Mouse (Mus musculus) T-helper 17 cell (primary cell): ENCODE results near the gene Pdha2.

Experiments used
- in situ Hi-C, 2 experiments: fragments of 300-600 bp; cut with MboI, MseI; formaldehyde crosslinking; loops; 1 replicate in 1 of 2; 2 replicates in 1 of 2; pipeline ENCODE4 v1.15.1; 2025; ENCODE audit warnings: high pct_unique_total_duplicates in 2 of 2

Gene Pdha2

DNA sequence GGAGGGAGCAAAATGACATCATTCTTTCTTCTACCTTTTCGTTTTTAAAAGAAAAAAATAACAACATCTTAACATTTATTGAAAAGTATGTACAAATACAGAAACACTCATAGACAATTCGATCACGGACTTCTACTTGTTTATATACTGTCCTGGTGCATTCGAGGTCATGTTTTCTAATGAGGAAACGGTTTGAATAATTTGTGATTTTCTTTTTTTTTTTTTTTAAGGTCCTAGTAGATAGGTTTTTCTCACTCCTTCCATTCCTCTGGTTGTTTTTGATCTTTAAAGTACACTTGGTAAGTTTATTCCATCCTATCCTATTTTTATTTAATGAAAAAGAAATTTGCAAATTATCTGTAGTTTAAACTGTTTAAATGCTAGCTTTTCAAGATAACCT is at the start of gene Pdha2:
Gene Pdha2, minus strand, starts transcription at position 101 of the 400 bp plus-strand sequence.
- in situ Hi-C loops: no loop called here

DNA sequence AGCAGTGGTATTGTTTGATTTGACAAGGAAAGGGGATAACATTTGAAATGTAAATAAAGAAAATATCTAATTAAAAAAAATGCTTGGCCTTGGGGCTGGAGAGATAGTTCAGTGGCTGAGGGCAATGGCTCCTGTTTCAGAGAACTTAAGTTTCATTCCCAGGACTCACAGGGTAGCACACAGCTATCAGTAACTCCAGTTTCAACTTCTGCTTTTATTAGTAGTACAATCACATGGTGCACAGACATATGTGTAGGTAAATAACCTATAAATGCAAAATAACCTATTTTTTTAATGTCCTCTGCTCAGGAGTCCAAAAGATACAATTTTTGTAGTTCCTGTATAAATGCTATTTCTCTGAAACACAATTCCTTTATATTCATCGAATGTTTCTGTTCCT is 48.4 kb upstream of the Pdha2 start:
- in situ Hi-C loops: no loop called here

DNA sequence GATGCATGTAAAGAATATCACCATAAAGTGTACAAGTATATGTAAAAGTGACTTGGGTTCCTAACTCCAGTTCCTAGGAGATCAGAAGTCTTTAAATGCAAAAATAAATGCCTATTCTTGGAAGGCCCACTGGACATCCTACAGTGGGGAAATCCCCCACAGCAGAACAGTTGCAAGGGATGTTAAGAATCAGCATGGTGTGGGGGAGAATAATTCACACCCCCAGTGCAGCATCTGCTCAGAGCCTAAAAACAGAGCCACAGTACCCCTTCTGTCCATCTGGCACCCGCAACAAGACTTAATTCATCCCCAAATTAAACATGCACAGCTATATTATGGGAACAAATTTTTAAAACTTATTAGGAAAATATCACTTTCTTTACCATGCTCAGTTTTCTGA is 39.3 kb upstream of the Pdha2 start:
- in situ Hi-C loops: no loop called here

DNA sequence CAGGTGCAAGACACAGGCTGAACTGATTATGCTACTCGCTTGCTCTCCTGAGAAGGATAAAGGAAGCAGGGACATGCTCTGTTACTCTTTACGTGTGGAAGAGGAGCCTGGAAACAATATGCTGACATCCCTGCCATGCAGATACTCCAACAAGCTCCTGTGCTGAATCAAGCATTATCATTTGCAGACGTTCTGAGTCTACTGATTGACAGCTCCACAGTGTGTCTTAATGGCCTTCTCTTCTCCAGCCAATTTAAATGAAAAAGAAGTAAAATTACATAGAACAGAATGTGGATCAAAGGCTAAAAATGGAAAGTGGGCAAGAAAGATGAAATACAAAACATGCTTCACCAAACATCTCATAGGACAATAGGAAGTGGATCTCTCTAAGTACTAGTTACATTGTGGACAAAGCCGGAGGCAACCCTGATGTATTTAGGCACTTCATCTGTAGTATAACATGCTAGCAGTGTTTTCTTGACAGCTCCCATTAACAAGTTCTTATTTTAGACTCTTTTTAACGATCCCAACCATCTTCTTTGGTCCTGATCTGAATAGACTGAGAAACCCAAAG is 32.7 kb upstream of the Pdha2 start:
- in situ Hi-C loops: loop anchor here in 1 of 2 experiments (5.0 kb wide), 1 partner anchor 88 kb away; no protein-coding TSS in a partner anchor

DNA sequence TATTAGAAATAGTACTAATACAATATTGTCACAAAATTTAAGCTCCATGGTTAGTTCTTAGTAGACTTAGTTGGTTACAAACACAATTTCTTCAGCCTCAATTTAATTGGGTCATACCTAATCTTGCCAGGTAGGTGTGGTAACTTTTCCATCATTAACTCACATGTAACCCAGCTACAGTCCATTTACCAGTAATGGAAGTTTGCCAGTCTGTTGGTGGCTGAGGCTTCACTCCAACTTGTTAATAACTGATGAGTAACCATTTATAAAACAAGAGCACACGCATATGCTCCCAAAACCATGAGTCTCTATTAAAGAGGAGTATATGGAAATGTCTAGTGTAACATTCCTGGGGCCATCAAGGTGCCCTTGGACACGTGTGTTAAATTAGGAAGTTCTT is 25.9 kb upstream of the Pdha2 start:
- in situ Hi-C loops: no loop called here

DNA sequence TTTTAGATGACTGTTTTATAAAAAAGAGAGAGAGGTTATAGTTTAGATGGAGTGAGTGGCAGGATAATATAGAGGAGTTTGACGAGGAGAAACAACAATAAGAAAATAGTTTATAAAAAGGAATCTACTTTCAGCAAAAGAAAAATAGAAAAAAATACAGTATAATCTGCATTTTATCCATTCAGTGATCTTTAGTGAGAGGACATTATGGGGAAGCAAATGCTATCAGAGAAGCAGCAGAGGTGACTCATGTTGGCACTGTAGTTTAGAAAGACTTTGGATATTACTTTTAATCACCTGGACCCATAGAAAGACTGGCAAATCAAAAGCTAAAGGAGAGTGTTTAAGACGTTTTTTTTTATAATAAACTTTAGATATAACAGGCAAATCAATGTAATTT is 17.0 kb upstream of the Pdha2 start:
- in situ Hi-C loops: no loop called here

DNA sequence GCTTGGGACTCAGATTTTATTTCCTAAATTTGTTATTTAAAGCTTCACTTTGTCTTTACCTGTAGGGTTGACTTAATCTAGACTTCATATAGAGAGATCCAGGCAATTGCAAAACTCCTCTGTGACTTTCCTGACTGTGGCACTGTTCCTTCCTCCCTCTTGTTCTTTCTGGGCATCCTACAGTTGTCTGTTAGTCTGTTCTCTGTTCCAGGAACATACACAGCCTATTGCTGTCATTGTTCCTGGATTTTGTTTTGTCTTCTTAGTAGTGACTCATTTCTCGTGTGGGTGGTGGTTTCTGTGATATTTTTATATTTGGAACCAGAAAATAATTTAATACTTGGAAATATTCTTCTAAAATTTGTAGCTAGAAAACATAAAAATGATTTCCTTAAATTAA is 10.2 kb upstream of the Pdha2 start:
- in situ Hi-C loops: no loop called here

DNA sequence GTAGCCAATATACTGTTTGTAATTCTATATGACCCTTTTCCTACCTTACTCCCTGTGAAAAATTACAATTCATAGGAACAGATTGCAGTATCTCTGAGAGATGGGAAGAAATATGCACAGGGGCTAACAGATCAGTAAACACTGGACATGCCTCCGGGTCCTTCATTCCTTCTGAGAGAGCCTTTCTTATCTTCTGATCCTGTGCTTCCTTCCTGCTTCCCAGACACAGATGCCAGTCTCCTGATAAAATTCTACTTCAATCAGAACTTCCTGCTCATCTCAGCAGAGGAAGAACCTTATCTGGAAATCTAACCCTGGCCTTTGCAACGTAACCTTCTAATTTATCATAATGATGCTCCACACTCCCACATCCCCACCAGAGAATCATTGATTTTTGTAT is 6.4 kb upstream of the Pdha2 start:
- in situ Hi-C loops: no loop called here

DNA sequence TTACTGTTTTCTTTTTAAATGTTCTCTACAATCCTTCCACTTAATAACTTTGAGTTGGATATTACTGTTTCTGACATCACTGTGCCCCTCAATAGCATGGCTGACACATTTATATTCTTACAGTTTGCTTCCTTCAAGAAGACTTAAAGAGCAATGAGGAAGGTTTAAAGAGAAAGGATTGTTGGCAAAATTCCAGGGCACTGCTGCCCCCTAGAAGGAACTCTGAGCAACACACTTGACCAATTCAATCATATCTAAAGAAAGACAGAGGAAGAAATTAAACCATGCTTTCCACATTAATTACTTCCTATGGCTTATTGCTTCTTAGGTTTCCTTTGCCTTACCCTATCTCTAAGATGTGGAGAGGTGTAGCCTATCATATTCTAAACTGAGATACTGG is 4.8 kb upstream of the Pdha2 start:
- in situ Hi-C loops: no loop called here

DNA sequence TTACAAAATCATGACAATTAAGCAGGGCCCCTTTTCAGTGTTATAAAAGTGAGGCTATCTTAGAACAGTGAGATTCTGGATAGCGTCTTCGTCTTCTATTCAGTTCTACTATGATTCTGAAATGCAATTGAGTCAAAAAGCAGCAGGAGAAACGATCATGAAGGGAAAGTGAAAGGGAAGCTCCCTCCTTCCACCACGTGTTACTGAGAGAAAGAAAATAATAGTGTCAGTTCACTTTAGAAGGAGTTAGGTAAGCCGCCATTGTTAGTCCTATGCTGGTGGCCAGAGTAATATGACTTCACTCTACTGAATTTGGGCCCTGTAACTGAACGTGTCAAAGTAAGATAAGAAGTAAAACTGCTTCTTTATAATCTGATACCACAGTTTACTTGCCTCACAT is 4.1 kb upstream of the Pdha2 start:
- in situ Hi-C loops: no loop called here

DNA sequence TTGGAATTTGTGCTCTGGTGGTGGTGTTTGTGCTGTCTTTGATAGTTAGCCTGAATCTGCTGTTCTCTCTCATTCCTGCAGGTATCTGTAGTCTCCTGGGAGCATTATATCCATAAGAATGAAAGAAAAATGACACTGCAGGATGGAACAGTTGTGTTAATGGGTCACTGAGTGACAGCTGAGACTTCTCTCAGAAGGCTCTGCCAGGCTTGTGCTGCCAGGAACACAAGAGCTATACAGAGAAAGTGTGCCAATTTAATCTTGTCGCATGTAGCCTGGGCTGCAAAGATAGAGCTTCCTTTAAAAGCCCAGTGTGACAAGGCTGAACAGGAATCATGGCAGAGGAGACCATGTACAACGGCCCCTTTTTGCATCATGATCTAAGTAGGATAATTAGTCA is 2.6 kb upstream of the Pdha2 start:
- in situ Hi-C loops: no loop called here

DNA sequence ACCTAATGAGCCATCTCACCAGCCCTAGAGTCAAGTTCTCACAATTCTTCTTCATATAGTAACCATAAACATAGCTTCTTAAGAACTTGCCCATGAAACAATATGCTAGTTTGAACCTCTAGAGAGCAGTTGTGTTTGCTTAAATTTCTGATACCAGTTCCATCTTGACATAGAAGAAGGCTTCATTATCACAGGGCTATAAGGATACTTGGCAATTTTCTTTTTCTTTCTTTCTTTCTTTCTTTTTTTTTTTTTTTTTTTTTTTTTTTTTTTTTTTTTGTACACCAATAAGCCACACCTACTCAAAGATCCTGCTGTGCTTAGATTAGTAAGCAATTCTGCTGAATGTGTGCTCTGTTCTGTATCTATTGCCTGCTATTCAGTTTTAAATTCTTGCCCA is 2.0 kb upstream of the Pdha2 start:
- in situ Hi-C loops: no loop called here

DNA sequence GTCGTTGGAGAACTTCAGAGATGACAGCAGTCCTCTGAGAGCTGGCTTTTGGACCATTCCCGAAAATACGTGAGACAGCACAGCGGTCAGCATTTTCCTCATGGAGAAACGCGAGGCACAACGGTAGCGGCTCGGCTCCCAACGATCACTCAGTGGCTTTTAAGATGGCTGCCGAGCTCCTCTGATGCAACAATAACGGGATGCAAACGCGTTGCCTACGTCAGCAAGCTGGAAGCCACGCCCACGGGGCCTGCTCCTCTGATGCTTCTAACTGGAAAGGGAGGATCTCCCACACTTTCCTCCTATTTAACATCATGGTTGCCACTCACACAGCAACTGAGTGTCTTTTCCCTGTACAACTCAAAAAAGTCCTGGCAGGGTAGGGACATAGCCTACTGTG is 511 bp downstream of the Pdha2 start:
- in situ Hi-C loops: no loop called here

DNA sequence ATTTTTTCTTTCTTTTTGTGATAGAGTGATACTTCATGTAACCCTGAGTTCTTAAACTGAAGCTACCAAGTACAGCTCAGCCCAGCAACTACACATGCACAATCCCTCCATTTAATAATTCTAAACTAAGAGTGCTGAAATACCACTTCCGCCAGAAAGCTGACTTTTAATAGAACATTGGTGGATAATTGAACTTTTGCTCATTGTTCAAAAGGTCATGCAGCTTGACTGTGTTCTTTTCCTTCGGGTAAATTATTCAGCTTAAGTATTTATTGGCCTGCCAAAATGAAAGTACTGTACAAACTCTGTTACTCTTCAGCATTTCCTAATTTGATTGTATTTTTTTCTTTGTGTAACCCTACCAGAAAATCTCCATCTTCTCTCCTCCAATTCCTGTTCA is 10.4 kb downstream of the Pdha2 start:
- in situ Hi-C loops: no loop called here

DNA sequence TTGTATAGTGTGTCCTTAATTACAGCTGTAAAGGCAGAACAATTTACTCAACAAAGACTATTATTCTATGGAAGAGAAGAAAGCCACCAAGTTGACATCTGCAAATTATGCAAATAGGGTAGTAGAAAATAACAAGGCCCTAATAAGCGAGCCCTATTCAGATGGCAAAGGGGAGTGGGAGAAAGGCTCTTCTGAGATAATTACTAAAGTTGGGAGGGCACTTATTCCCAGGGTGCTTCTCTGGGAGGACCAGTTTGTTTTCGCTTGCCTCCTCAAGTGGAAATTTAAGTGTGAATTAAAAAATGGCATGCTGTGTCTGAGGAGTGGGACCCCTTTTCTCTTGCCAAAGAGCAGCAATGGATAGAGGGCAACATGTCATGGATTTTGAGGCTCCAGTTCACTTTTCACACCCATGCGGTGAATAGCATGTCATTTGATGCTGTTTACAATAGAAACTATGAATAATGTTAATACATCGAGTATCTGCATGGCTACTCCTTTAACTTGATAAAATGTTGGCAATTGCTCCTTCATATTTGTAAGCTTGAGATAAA is 14.8 kb downstream of the Pdha2 start:
- in situ Hi-C loops: no loop called here

DNA sequence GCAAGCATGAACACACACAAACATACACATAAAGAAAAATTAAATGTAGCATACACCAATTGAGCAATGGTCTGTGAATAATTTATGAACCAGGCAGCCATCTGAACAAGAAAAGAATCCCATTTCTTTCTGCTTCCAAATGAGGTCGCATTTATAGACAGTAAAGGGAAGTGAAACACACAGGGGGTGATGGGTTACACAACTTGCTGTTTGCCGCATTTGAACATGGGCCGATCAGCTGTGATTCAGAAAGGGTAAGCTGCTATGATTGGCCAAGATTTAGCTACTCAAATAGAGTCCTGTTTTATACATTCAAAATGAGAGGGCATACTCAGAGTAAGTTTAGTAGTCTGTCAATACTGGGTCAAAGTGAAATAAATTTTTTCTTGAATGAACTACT is 20.5 kb downstream of the Pdha2 start:
- in situ Hi-C loops: no loop called here

DNA sequence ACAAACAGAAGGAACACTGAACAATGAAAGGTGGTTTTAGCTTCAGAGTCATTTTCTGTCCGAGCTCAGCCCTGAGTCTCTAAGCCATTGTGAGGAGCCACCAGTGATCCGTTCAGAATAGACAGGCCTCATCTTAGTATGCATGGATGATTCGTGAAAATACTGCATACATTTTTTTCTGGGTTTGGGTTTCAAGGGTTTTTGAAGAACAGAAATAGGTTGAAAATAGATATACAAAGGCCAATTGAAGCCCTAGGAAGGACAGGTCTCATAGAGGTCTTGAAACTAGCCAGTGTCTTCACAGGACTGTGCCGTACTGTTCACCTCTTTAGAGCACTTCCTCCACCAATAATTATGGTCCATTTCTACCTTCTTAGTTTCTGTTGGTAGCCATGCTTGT is 21.7 kb downstream of the Pdha2 start:
- in situ Hi-C loops: no loop called here

DNA sequence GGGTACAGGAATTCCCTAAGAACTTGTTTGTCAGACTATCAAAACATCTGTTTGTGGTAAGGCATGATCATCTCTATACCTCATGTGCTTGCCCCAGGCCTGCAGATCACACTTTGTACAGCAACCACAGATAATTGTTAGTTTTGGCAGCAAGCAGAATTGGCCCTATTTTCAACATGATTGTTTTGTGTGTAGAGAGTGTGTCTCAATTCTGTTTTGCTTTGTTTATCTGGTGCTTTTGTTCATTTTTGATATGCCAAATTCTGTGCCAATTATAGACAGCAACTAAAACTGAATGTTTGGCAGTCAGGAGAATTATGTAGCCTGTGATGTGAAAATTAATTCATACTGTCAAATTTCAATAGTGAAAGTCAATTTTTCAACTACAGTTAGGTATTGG is 51.2 kb downstream of the Pdha2 start:
- in situ Hi-C loops: no loop called here
